Mouse (Mus musculus): ENCODE data around the gene Pan3.

The Pan3 gene

DNA sequence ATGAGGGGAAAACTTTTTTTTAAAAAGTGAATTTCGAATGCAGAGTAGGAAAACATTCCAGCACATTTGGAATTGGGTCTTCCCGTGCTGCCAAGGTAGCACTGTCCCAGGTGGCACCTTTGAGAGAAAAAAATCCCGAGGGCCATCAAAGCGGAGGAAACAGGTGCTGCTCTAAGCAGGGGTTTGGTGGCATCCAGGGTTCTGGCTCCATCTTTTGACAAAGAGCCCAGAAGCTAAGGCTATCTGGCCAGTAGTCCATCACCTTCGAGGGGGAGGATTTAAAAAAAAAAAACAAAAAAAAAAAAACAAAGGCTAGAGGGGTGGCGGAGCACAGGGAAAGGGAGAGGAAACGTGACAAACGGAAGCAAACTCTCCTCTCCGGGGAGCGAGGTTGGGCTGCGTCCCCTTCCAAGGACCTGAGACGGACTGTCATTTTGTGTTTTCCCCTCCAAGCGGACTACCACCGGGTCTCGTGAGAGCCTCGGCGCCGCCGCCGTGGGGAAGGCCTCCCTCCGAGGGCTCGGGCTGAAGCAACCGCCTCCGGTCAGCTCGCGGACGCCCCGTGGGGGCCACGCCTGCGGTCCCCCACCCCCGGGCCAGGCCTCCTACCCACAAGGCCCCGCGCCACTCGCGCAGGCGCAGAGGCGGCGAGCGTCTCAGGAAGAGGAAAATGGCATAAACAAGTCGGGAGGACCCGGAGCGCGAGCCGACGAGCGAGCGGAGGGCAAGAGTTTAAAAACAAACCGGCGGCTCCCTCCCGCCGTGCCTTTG lies at the start of gene Pan3:
Gene Pan3 (plus strand): TSS at position 627 of the 771 bp plus-strand sequence.
- DNase-seq: peak; percentile 96 to 97

GRCm38 (mm10) chr5:147381396-147381795 lies 48.6 kb upstream of the Pan3 start:
- no peak for DNase-seq

DNA sequence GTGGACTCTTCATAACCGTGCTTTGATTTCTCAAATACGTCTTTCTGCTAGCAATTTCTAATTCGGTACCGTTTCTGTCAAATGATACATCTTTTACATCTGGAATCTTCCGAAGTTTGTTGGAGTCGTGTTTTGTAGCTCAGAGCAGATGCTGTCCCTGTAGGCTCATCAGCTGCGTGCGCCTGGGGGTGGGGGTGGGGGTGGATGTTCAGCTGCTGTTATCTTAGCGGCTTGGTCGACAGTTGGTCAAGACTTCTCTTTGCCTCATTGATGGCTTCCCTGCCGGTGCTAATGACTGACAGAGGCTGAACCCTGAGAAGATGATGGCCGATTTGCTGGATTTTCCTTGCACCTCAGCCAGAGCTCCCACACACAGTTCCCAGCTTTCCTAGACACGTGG lies 43.1 kb upstream of the Pan3 start:
- no peak for DNase-seq

DNA sequence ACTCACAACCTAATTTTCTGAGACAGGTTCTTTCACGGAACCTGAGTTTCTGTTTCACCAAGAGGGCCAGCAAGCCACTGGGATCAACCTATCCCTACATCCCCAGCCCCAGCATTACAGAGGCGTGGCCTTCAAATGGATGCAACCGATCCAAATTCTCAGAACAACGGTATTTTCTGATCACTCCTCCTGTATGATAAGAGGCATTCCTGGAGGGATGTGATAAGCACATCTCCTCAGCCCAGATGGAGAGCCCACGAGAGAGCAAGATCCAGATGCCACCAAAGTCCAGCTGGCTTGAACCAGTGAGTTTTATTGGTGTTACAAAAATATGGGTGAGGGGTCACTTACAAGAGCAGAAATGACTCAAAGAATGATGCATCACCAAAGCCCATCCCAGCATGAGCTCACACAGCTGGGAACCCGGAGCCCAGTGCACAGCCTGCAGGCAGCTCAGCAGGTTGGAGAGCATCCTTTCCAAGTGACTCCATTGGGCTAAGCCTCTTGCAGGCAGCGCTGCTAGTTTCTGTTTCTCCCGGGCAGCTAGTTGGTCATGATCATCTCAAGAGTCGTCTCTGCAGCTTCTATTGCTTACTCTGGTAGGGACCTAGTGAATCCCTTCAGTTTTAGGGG lies 41.5 kb upstream of the Pan3 start:
- no peak for DNase-seq

GRCm38 (mm10) chr5:147389052-147389451 lies 40.9 kb upstream of the Pan3 start:
- DNase-seq: no peak

DNA sequence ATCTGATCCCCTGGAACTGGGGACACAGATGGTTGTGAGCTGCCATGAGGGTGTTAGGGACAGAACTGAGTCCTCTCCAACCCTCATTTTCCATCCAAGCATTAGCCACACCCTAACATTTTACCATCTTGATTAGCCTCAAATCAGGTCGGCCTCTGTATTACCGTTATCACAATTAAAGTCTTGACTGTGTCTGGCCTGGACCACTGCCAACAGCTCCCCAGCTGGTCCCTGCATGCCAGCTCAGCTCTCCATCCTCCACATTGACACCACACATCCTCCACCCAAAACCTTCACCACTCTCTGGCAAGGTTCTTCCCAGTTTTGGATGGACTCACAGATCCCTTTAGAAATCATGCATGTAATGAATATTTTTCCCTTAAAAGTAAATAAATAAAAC lies 39.2 kb upstream of the Pan3 start:
- DNase-seq: peak; percentile 20 to 43

DNA sequence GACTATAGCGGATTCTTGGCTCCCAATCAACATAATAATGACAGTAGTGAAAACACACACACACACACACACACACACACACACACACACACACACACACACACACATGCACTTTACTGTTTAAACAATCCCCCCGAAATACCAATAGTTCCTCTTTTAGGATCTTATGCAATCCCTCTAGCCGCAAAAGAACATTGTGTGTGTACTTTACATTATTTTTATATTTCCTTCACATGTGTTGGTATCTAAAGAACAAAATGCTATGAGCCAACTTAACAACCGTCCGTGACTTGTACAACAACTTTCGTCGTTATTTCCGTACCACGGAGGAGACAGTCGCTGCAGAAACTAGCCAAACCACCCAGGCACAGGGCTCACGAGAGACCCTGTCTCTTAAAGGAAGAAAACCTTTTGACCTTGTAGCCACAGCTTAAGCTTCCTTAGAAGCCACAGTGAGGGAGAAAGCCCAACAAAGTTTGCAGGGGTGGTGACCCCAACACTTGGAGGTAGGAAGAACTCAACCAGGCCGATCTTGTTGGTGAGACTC lies 37.2 kb upstream of the Pan3 start:
- no peak for DNase-seq

GRCm38 (mm10) chr5:147395050-147395449 lies 34.9 kb upstream of the Pan3 start:
- DNase-seq: no peak

GRCm38 (mm10) chr5:147399843-147400504 lies 30.0 kb upstream of the Pan3 start, which contains the start of gene Flt3:
Gene Flt3 (minus strand): TSS chr5:147400489.
- DNase-seq: peak; percentile 42 to 49

- no peak for DNase-seq
Observed at GRCm38 (mm10) chr5:147400505-147400979, 29.4 kb upstream of the Pan3 start.

- peak in 1 of 2 experiments; percentile 20 for DNase-seq
Observed at GRCm38 (mm10) chr5:147401024-147401423, 28.9 kb upstream of the Pan3 start.

DNA sequence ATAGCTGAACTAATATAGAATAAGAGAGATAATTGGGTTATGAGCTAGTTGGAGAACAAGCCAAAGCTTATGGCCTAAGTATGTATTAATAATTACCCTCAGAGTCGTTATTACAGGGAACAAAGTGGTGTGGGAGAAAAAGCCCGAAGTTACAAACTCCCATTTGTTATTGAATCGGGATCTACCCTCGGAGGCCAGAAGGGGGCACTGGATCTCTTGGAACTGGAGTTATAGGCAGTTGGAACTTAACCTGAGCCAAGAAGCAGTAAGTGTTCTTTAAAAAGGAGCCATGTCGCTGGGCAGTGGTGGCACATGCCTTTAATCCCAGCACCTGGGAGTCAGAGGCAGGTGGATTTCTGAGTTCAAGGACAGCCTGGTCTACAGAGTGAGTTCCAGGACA lies 27.5 kb upstream of the Pan3 start:
- peak; percentile 84 for DNase-seq

DNA sequence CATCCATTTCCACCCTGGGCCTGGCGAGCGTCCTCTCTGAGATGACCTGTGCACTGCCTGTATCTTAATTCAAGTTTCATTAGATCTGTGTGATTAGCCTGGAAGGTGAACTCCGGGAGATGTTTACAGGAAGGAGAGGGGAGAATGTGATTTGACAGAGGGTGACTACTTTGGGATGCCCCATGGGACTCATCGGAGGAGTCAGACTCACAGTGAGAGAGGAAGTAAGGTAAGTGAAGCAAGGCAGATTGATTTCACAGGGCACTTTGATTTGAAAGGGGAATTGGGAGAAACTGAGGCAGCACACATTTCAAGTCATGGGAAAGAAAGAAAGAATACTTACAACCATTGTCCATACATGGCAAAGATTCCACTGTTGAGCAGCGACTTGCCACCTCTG lies 23.8 kb upstream of the Pan3 start:
- DNase-seq: no peak

DNA sequence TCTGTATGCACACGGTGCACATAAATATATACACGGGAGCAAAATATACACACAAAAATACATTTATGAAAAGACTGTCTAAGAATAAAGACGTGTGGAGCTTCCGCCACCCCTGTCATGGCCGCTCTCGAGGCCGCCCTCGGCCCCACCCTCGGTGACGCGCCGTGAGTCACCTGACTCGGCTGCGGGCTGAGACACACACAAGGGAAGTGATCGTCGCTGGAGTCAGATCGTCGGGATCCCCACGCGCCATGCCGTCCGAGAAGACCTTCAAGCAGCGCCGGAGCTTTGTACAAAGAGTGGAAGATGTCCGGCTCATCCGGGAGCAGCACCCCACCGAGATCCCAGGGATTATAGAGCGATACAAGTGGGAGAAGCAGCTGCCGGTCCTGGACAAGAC lies 21.2 kb upstream of the Pan3 start:
- DNase-seq: no peak

GRCm38 (mm10) chr5:147410585-147410984 lies 19.4 kb upstream of the Pan3 start:
- no peak for DNase-seq

DNA sequence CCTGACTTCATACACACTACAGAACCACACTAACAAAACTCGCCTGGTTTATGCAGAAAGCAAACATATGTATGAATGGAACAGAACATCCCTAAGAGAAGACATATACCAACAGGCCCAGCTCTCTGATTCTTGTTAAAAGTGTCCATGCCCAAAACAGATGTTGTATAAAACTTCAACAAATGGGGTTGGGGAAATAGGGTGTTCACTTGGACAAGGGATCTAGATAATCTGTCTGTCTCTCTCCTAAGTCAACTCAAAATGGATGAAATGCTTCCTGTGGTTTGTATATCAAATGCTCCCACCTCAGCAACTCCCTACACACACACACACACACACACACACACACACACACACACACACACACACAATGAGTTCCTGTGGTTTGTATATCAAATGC lies 12.0 kb upstream of the Pan3 start:
- DNase-seq: no peak

DNA sequence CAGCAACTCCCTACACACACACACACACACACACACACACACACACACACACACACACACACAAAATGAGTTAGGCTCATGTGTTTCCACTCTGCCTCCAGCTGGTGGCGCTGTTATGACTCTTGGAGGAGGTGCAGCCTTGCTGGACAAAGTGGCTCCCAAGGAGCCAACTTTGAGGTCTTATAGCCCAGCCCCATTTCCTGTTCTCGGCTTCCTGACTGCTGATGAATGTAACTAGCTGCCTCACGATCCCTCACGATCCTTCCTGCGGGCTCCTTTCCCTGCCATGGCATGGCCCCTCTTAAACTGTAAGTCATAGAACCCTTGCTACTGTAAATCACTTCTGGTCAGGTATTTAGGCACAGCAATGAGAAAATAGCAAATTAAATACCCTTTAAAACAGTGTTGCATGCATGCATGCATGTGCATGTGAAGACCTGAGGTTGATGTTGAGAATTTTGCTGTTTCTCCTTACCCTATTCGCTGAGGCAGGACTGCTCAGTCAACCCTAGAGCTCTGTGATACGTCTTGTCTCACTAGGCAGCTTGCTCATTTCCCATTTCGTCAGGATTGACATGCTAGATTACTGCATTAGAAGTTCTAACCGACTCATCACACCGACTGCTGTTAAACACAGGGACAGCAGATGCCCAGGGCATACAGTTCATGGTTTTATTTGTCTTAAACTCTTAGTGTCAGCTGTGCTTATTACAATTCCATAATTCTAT lies 11.4 kb upstream of the Pan3 start:
- peak in 1 of 2 experiments; percentile 75 for DNase-seq

- no peak for DNase-seq
Observed at GRCm38 (mm10) chr5:147423612-147424011, 6.3 kb upstream of the Pan3 start.

- DNase-seq: peak; percentile 68 to 79
Observed at GRCm38 (mm10) chr5:147426048-147426805, 3.7 kb upstream of the Pan3 start.

- peak; percentile 64 to 66 for DNase-seq
Observed at GRCm38 (mm10) chr5:147430361-147430935, 487 bp downstream of the Pan3 start.
